Mouse (Mus musculus): ENCODE data around the gene Stat5b.

DNA sequence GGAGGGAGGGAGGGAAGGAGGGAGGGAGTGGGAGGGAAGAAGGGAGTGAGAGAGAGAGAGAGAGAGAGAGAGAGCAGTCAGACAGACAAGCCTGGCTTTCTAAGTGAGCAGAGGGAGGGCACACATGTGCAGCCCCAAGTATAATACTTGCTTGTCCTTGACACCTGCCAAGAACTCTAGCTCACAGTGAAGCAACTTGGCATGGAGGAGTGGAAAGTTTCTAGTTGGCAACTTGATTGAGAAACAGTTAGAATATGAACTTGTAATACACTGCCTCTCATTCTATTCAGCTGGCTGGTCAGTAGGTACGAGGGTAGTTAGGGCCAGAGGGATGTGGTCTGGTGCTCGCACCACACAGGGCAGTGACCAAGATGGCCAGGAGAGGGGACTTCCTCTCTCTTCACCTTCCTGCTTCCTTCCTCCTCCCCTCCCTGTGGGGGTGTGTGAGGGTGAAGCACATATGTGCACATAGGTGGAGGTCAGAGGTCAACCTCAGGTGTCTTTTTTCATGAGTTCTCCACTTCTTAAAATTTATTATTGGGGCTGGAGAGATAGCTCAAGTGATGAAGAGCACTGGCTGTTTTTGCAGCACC is 59.0 kb downstream of the Stat5b start:
- TF ChIP-seq POLR2A (IDR thresholded peaks at IDR 0.05; ENCODE audit: control insufficient read depth, extremely low read depth, insufficient read depth, low read length, poor library complexity) (no peak), CTCF (IDR thresholded peaks at IDR 0.05; ENCODE audit: borderline replicate concordance, control insufficient read depth, extremely low read depth, insufficient read depth, low read length, poor library complexity) (no peak)
